Mouse (Mus musculus): Measurements from ENCODE around the gene Nectin2. TPM values are rescaled to one million over a fixed set of nuclear protein-coding genes. Genes with fewer than 3 reads are reported as not detected.

Gene Nectin2
- polyA plus RNA-seq, 1 experiment from 2014 or later = 143 TPM

DNA sequence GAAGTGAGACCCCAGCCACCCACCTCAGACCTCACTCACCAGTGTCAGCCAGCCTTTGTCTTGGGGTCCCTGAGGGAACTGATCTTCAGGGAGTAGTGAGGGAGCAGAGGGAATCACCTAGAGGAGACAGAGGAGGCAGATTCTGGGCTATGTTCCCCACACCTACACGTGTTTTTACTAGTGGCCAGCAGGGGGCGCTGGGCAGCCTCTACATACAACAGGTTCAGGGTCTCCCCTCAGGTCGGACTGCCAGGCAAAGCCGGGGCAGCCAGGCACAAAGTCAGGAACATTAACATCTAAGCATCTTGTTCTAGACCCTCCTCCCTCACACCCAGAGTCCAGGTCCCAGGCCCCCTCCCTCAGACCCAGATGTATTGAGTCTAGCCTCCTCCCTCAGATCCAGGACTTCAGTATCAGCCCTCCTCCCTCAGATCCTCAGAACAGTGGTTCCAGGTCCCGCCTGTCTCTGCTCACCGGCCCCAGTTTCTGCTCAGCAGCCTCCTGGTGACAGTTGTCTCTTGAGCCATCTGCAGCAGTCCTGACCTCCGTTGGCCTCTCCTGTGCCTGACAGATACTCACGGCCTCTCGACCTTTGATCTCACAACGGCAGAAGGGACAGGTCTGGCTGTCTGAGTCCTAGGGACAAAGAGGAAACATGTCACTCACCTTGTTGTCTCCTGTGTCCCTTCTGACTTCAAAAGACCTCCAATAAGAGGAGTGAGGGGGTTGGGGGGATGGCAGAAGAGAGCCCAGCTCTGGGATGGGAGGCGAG, 34.7 kb upstream of the Nectin2 start:
- ATAC-seq = peak; percentile 43
- no peak overlapping the region for H3K4me3 ChIP-seq (ENCODE audit: low read length)
- 0 out of 2 replicates have a peak, but pooled peaks cover 3% of the 10 kb centered on the region for H3K36me3 ChIP-seq (ENCODE audit: control insufficient read depth, insufficient read depth, low read length)
- H3K27ac ChIP-seq (ENCODE audit: low read length) = no peak overlapping the region
- peaks cover 4% of the 10 kb centered on the region for H3K9me3 ChIP-seq (ENCODE audit: control insufficient read depth, low read length)
- 30% methylated on average over 11 of the region's 11 CpGs for WGBS
- H3K27me3 ChIP-seq (replicated peaks; ENCODE audit: control insufficient read depth, insufficient read depth, low read length) = no peaks in the 10 kb centered on the region
- H3K4me2 ChIP-seq (ENCODE audit: low read depth, low read length) = no peak overlapping the region
- H3K4me1 ChIP-seq (ENCODE audit: control insufficient read depth, insufficient read depth, low read length) = peaks cover 10% of the 10 kb centered on the region
- no peak overlapping the region for H3K9ac ChIP-seq (ENCODE audit: low read depth, low read length)

DNA sequence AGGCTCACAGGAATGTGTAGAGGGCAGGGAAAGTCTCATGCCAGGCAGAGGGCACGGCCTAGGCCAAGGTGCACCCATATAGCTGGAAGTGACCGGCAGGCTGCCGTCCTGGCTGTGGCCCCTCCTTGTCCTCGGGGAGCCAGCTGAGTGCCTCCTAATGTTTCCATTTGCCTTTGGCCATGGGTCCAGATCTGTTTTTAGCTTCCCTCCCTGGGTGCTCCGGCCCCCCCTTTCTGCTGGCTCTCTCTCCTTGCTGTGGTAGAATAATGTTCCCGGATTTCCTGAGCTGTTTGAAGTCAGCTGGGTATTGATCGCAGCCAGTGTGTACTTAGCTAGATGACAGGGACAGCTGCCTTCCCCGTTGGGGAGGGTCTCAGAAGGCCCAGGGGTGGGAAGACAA, 33.3 kb upstream of the Nectin2 start:
- Histone ChIP-seq H3K9ac (ENCODE audit: low read depth, low read length) (no peak overlapping the region), H3K27ac (ENCODE audit: low read length) (no peak overlapping the region), H3K4me1 (ENCODE audit: control insufficient read depth, insufficient read depth, low read length) (peaks cover 10% of the 10 kb centered on the region), H3K27me3 (replicated peaks; ENCODE audit: control insufficient read depth, insufficient read depth, low read length) (no peaks in the 10 kb centered on the region), H3K36me3 (ENCODE audit: control insufficient read depth, insufficient read depth, low read length) (0 out of 2 replicates have a peak, but pooled peaks cover 3% of the 10 kb centered on the region), H3K9me3 (ENCODE audit: control insufficient read depth, low read length) (peaks cover 7% of the 10 kb centered on the region), H3K4me2 (ENCODE audit: low read depth, low read length) (no peak overlapping the region), H3K4me3 (ENCODE audit: low read length) (no peak overlapping the region)
- ATAC-seq = no peak
- 60% methylated on average over 8 of the region's 8 CpGs for WGBS

DNA sequence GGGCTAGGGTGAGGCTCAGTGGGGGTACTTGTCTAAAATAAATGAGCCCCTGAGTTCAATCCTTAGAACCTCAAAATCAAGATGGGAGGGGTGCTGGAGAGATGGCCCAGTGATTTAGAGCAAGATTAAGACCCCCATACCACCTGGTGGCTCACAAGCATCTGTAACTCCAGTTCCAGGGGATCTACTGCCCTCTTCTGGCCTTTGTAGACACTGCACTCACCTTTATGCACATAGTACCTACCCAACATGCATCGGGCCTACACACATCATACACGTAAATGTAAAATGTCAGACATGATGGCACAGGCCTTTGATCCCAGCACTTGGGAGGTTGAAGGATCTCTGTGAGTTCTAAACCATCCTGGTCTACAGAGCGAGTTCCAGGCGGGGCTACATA, 32.4 kb upstream of the Nectin2 start:
- ATAC-seq = no peak
- Histone ChIP-seq H3K36me3 (ENCODE audit: control insufficient read depth, insufficient read depth, low read length) (0 out of 2 replicates have a peak, but pooled peaks cover 3% of the 10 kb centered on the region), H3K27ac (ENCODE audit: low read length) (no peak overlapping the region), H3K27me3 (replicated peaks; ENCODE audit: control insufficient read depth, insufficient read depth, low read length) (no peaks in the 10 kb centered on the region), H3K4me2 (ENCODE audit: low read depth, low read length) (no peak overlapping the region), H3K9ac (ENCODE audit: low read depth, low read length) (no peak overlapping the region), H3K4me1 (ENCODE audit: control insufficient read depth, insufficient read depth, low read length) (peaks cover 10% of the 10 kb centered on the region), H3K4me3 (ENCODE audit: low read length) (no peak overlapping the region), H3K9me3 (ENCODE audit: control insufficient read depth, low read length) (peaks cover 7% of the 10 kb centered on the region)
- WGBS = 91% methylated on average over 4 of the region's 4 CpGs

DNA sequence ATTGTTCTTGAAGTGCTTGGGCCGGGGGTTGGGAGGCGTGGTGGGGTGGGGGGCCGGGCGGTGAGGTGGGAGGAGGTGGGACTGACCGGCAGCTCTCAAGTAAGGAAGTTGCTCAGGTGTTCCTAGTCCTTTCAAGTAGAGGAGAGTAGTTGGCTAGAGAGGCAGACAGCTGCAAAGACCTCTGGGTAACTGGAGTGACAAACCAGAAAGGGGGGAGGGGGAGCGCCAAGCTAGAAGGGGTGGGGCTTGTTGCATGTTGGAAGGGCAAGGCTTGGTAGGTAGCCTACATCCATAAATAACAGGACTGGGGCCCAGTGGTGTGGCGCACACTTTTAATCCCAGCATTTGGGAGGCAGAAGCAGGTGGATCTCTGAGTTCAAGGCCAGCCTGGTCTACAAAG, 31.5 kb upstream of the Nectin2 start:
- peaks cover 10% of the 10 kb centered on the region for H3K4me1 ChIP-seq (ENCODE audit: control insufficient read depth, insufficient read depth, low read length)
- H3K9ac ChIP-seq (ENCODE audit: low read depth, low read length) = no peak overlapping the region
- H3K4me3 ChIP-seq (ENCODE audit: low read length) = no peak overlapping the region
- no peak for ATAC-seq
- H3K4me2 ChIP-seq (ENCODE audit: low read depth, low read length) = no peak overlapping the region
- no peak overlapping the region for H3K27ac ChIP-seq (ENCODE audit: low read length)
- 0 out of 2 replicates have a peak, but pooled peaks cover 3% of the 10 kb centered on the region for H3K36me3 ChIP-seq (ENCODE audit: control insufficient read depth, insufficient read depth, low read length)
- no peaks in the 10 kb centered on the region for H3K27me3 ChIP-seq (replicated peaks; ENCODE audit: control insufficient read depth, insufficient read depth, low read length)
- H3K9me3 ChIP-seq (ENCODE audit: control insufficient read depth, low read length) = peaks cover 7% of the 10 kb centered on the region
- 92% methylated on average over 7 of the region's 7 CpGs for WGBS

DNA sequence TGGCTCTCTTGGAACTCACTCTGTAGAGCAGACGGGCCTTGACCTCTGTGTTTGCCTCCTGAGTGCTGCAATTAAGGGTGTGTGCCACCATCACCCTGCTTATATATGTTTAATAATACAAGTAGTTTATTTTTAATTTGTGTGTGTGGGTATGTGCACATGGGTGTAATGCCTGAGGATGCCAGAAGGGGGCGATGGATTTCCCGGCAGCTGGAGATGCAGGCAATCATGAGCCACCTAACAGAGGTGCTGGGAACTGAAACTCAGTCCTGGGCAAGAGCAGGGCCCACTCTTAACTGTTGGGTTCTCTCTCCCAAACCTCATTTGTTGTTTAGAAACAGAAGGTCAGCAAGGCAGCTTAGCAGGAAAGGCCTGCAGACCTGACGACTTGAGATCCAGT, 29.6 kb upstream of the Nectin2 start:
- H3K4me1 ChIP-seq (ENCODE audit: control insufficient read depth, insufficient read depth, low read length) = peaks cover 1% of the 10 kb centered on the region
- ATAC-seq = no peak
- 80% methylated on average over 4 of the region's 4 CpGs for WGBS
- H3K4me3 ChIP-seq (ENCODE audit: low read length) = no peak overlapping the region
- H3K36me3 ChIP-seq (ENCODE audit: control insufficient read depth, insufficient read depth, low read length) = 0 out of 2 replicates have a peak, but pooled peaks cover 3% of the 10 kb centered on the region
- no peak overlapping the region for H3K27ac ChIP-seq (ENCODE audit: low read length)
- no peak overlapping the region for H3K9ac ChIP-seq (ENCODE audit: low read depth, low read length)
- H3K27me3 ChIP-seq (replicated peaks; ENCODE audit: control insufficient read depth, insufficient read depth, low read length) = no peaks in the 10 kb centered on the region
- H3K4me2 ChIP-seq (ENCODE audit: low read depth, low read length) = no peak overlapping the region
- H3K9me3 ChIP-seq (ENCODE audit: control insufficient read depth, low read length) = peaks cover 7% of the 10 kb centered on the region

DNA sequence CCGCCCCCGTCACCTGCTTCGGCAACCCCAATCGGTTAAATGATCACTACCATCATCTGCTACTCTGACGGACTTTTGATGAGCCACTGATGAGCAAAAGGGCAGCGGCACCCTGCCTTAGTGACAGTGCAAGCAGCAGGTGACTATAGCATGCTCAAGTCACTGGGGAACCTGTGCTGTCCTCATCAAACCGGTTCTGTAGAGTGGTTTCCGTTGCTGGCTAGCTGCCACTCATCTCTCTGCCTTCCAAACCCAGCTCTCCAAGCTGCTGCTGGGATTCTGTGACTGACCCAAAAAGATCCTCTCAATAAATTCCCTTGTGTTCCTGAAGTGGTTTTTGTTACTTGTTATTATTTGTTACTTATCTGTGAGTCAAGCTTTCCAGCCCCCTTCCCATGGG, 28.4 kb upstream of the Nectin2 start:
- no peak overlapping the region for H3K4me2 ChIP-seq (ENCODE audit: low read depth, low read length)
- no peak overlapping the region for H3K4me3 ChIP-seq (ENCODE audit: low read length)
- H3K36me3 ChIP-seq (ENCODE audit: control insufficient read depth, insufficient read depth, low read length) = 0 out of 2 replicates have a peak, but pooled peaks cover 3% of the 10 kb centered on the region
- no peak overlapping the region for H3K9ac ChIP-seq (ENCODE audit: low read depth, low read length)
- no peak for ATAC-seq
- no peaks in the 10 kb centered on the region for H3K27me3 ChIP-seq (replicated peaks; ENCODE audit: control insufficient read depth, insufficient read depth, low read length)
- no peaks in the 10 kb centered on the region for H3K4me1 ChIP-seq (ENCODE audit: control insufficient read depth, insufficient read depth, low read length)
- H3K9me3 ChIP-seq (ENCODE audit: control insufficient read depth, low read length) = peaks cover 7% of the 10 kb centered on the region
- H3K27ac ChIP-seq (ENCODE audit: low read length) = no peak overlapping the region
- 80% methylated on average over 8 of the region's 8 CpGs for WGBS

DNA sequence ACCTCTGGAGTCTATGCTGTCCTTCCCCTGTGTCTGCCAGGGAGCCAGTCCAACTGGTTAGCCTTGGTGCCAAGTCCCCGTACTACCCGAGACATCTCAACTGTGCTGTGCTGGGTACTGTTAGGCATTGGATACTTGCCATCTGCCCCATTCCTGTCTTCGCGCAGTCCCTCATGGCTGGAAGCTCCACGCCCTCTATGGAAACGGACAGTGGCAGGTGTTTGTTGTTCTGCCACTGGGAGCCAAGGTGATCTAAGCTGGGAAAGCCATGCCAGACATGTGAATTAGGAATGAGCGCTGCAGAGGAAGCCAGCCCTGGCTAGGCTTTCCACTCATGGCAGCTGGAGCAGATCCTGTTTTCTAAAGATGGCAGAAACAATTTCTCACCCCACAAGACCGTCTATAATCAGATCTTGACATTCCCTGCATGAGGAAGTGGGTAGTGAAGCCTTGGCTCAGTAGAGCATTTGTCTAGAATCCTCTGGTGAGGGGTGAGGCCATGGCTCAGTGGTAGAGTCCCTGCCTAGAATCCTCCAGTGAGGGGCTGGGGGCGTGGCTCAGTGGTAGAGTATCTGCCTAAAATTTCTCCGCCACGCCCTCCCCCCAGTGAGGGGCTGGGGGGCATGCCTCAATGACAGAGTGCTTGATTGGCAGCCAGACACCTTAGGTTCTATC, 26.9 kb upstream of the Nectin2 start:
- no peak overlapping the region for H3K4me3 ChIP-seq (ENCODE audit: low read length)
- H3K9ac ChIP-seq (ENCODE audit: low read depth, low read length) = no peak overlapping the region
- WGBS = 85% methylated on average over 11 of the region's 11 CpGs
- H3K27ac ChIP-seq (ENCODE audit: low read length) = no peak overlapping the region
- no peak overlapping the region for H3K4me2 ChIP-seq (ENCODE audit: low read depth, low read length)
- 0 out of 2 replicates have a peak, but pooled peaks cover 3% of the 10 kb centered on the region for H3K36me3 ChIP-seq (ENCODE audit: control insufficient read depth, insufficient read depth, low read length)
- no peaks in the 10 kb centered on the region for H3K27me3 ChIP-seq (replicated peaks; ENCODE audit: control insufficient read depth, insufficient read depth, low read length)
- peaks cover 4% of the 10 kb centered on the region for H3K9me3 ChIP-seq (ENCODE audit: control insufficient read depth, low read length)
- no peaks in the 10 kb centered on the region for H3K4me1 ChIP-seq (ENCODE audit: control insufficient read depth, insufficient read depth, low read length)
- ATAC-seq = no peak

DNA sequence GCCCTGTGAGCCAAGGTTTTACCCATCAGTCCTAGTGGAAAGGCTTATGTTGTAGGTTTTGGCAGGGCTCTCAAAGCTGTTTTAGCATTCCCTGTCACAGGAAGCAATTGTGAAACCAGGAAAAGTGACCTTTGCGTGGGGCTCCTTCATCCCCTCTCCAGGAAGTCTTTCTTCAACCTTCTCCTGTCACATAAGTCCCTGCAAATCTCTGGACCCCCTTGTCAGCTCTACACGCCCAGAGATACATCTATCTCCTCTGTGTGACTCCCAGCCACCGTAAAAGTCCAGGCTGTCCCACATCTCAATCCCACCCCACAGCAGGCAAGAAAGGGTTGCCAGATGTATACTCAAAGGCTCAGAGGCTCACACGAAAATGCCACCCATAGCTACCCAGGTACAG, 21.4 kb upstream of the Nectin2 start:
- H3K4me2 ChIP-seq (ENCODE audit: low read depth, low read length) = no peak overlapping the region

DNA sequence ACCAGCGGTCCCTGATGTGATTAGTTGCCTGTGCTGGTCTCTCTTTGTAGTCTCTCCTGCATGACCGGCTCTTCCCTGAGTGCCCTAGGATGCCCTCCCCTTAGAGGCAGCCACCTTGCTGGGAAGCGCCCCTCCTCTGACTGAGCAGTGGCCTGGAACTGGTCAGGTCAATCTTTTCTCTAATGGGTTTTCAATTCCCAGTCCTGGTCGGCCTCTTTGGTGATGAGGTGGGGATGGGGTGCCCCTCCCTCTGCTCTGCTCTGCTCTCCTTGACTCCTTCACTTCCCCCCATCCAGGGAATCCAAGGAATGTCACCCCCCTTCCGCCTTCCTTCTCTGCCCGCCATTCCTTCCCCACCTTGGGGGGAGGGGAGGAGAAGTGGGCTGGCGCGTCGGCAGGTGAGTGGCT, 20.7 kb upstream of the Nectin2 start, which contains the start of gene Bcam:
TSS of gene Bcam (minus strand) at position 33 of the 408 bp plus-strand sequence.
- 6% methylated on average over 9 of the region's 9 CpGs for WGBS
- Histone ChIP-seq H3K4me3 (ENCODE audit: low read length) (peak within 1 kb of the TSS; percentile 60), H3K27me3 (replicated peaks; ENCODE audit: control insufficient read depth, insufficient read depth, low read length) (no peaks in the 10 kb centered on the region; the same call in 1 of the 2 replicates), H3K9ac (ENCODE audit: low read depth, low read length) (peak within 1 kb of the TSS; percentile 75), H3K36me3 (ENCODE audit: control insufficient read depth, insufficient read depth, low read length) (no peaks in the 10 kb centered on the region), H3K9me3 (ENCODE audit: control insufficient read depth, low read length) (no peaks in the 10 kb centered on the region), H3K4me2 (ENCODE audit: low read depth, low read length) (peak within 1 kb of the TSS; percentile 83), H3K27ac (ENCODE audit: low read length) (peak within 1 kb of the TSS; percentile 57), H3K4me1 (ENCODE audit: control insufficient read depth, insufficient read depth, low read length) (peaks cover 29% of the 10 kb centered on the region)
- ATAC-seq = peak; percentile 41

More for the DNA sequence above, 21.4 kb upstream of the Nectin2 start:
- no peaks in the 10 kb centered on the region; the same call in 1 of the 2 replicates for H3K27me3 ChIP-seq (replicated peaks; ENCODE audit: control insufficient read depth, insufficient read depth, low read length)
- WGBS = 61% methylated on average over 4 of the region's 4 CpGs
- ATAC-seq = no peak
- no peak overlapping the region for H3K9ac ChIP-seq (ENCODE audit: low read depth, low read length)
- no peaks in the 10 kb centered on the region for H3K9me3 ChIP-seq (ENCODE audit: control insufficient read depth, low read length)
- H3K36me3 ChIP-seq (ENCODE audit: control insufficient read depth, insufficient read depth, low read length) = no peaks in the 10 kb centered on the region
- H3K4me3 ChIP-seq (ENCODE audit: low read length) = no peak overlapping the region
- H3K4me1 ChIP-seq (ENCODE audit: control insufficient read depth, insufficient read depth, low read length) = peaks cover 29% of the 10 kb centered on the region
- H3K27ac ChIP-seq (ENCODE audit: low read length) = no peak overlapping the region; the same call in 1 of the 2 replicates
